Mouse (Mus musculus): ENCODE data around the gene Slc30a3.

DNA sequence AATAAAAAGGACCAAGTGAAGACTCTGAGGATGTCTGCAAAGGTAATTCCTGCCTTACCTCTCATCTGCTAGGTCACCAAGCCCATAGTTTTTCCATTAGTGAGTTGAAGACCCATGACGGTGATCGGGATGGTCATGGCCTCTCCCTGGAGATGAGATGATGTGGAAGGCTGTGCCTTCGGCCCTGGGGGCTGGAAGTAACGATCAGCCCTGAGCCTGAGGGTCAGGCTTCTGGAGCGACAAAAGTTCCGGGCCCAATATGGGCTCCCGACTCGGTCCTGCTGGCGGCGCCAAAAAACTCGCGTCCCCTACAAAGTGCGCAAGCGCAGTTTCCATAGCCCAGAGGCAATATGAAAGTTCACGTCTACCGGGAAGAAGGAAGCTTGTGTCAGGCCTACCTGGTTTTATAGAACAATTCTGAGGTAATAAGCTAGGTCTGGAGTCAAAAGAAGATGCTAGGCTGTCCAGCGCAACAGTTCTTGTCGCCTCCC lies at the start of gene Slc30a3:
- TF ChIP-seq CTCF (IDR thresholded peaks at IDR 0.05; ENCODE audit: low read depth, low read length): no peak
- no peak for TF ChIP-seq POLR2A (IDR thresholded peaks at IDR 0.05; ENCODE audit: insufficient read depth, low read length)
- TF ChIP-seq EP300 (IDR thresholded peaks at IDR 0.05; ENCODE audit: insufficient read depth, low read depth, low read length): no peak

Data from ES-Bruce4 (cell line).